Mouse (Mus musculus): ENCODE measurements around the gene 1500009L16Rik. TPM values are rescaled to one million over a fixed set of nuclear protein-coding genes. Genes with fewer than 3 reads are reported as not detected.

Gene 1500009L16Rik
- not detected for total RNA-seq (2023)

DNA sequence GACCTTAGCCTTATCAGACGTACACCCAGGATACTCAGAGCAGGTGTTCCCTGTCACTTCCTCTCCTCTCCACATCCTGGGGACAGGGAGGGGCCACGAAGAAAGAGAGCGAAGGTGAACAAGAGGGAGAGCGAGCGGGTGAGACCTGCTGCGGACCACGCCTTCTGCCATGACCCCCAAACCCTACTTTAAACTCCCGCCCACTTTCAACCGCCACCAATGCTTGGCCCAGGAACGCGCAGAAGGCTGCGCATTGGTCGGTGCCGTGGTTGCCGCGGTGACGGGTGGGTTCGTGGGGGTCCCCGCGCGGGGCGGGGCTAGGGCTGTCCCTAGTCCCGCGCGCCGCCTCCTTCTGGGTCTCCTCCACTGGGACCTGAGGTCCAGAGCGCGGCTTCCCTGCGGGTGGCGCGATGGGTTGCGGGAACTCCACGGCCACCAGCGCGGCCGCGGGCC lies at the start of gene 1500009L16Rik:
Gene 1500009L16Rik, plus strand, starts transcription at position 287 of the 453 bp plus-strand sequence.

Other genes with a start within 250 kb of the 1500009L16Rik start
- not detected for gene Aldh1l2, start 188.7 kb upstream of the 1500009L16Rik start, total RNA-seq (2023)
- 10 to 100 TPM; 53.1 to 63.8 TPM for gene Washc4, start 179.1 kb upstream of the 1500009L16Rik start, total RNA-seq (2023)
- gene Appl2, start 74.1 kb upstream of the 1500009L16Rik start, total RNA-seq (2023): 10 to 100 TPM; 24.0 to 24.2 TPM